Mouse (Mus musculus) thymus, postnatal 10 days (tissue): Measurements from ENCODE around the gene Actrt2.

ENCODE experiments used
- DNase-seq, 2 experiments: peaks; one replicate each; pipeline ENCODE4 v3.0.0; 2021; ENCODE audit warnings: low spot score in 2 of 2

Actrt2 gene

DNA sequence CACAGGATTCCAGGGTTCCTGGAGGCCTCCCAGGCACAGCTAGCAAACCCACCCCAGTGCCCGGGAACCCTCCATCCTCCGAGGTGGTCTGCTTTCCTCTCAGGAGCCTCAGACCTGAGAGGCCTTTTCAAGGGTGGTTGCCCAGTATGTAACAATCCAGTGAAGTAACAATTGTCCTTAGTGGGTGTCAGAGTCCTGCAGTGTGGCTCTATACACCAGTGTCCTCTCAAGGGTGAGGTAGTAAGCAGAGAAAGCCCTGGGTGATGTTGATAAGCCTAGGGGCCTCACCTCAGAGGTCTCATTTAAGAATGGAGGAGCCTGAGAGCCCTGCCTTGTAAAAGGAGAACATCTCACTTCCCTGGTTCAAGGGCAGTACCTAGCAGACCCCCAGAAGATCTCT, at the start of gene Actrt2:
TSS of gene Actrt2 (minus strand) at position 101 of the 400 bp plus-strand sequence.
- DNase-seq = no peak

DNA sequence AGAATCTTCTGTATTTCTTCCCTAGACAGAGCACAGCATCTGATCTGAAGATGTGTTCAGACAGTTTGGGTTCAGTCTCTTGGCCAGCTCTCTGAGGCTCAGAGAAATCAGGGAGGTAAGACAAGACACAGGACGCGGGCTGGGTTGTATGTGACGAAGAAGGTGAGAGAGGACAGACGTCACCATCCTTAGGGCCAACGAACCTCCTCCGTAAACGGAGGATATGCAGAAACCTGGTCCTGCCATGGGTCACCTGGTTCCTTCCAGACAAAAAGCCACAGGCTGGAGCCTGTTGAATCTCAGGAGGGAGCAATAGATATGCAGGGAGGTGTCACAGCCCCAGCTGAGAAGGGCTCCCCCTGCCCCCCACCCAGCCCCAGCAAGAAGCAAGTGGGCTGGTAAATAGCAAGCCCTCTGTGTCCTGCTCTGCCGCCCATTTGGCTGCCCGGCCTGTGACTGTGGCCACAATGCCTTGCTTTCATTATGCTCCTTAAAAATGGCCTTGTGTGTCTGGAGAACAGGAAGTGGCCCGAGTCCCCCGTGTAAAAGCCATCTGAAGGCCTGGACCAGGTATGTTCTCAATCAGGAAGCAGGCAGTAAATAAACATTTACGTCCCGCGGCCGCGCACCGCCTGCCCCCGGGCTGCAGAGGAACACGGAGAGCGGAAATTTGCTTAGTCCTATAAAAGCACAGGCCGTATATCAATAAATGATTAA, 41.9 kb upstream of the Actrt2 start:
- DNase-seq = no peak

DNA sequence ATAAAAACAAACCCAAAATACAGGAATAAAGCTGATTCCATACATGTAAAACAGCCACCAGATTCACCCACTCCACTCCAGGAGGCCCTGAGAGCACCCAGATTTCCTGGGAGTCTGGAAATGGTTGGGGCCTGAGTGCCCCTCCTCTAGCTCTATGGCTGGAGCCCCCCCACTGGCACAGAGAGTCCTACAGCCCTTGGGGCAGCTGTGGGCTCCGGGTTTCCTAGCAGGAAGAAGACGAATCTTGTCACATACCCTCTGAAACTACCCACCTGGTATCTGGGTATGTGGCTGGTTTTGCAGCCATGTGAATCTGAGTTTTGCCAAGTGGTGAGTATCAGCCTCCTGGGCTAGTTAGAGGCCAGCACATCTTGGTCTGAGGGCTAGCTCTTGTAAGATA, 41.1 kb upstream of the Actrt2 start:
- DNase-seq = no peak

DNA sequence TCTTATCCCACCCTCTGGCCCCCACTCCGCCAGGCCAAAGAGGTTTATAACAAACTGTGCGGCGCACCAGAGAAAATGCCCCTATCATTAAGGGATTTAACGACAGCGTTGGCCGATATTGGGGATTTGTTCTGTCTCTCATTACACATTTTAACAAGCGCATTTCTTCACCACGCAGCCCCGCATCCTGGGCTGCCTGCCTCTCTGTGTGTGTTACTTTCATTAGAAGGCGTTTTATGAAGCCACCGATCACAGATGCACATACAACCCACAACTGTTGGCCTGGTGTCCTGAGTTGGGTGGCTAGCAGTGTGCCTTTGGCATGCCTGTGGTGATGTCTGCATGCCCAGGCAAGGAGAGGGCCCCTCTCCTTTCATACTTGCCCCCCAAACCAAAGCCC, 40.6 kb upstream of the Actrt2 start:
- no peak for DNase-seq

DNA sequence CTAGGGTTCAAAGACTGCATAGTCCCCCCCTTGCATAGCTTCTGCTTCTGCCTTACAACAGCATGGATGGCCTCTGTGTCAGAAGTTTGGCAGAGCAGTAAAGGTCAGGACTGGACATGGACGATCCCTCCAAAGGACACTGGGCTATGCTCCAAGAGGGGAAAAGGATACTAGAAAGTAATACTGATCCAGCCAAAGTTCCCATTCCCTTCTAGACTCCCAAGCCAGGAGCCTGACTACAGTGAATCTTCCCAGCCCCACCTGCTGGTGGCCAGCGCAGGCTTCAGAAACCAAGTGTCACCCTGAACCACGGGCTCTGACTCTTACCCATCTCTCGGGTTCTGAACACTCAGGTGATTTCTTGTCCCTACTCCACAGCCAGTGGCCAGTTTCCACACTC, 39.9 kb upstream of the Actrt2 start:
- DNase-seq = no peak

DNA sequence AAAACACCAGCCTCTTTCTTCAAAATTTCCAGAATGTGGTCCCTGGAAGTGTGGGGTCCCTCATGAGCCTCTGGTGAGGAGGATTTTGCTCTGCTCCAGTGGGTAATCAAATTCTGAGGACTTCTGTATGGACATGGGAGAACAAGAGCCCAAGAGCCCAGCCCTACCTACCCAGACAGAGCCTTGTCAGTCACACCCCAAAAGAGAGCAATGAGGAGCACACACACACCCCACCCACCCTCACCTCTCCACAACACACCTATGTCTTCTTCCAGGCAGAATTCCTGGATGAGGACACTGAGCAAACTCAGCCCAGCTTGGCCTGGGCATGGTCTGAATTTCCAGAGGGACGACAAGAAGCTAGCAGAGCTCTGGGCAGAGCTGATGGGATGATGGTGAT, 38.8 kb upstream of the Actrt2 start:
- DNase-seq = no peak

DNA sequence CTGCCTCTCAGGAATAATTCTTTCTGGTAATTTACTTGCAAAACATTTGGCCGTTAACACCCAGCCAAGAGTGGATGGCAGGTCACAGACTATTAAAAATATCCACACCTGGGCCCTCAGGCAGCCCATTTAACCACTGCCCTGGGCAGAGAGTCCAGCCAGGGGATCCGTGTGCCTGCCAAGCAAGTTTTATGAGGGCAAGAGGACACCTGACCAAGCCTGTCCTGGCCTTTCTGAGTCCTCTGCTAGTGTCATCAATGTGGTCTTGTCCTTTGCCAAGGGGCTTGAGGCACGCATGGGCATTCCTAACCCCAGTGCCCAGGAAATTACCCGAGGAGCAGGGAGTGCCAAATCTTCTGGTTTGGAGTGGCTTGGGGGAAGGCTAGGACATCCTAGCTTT, 38.0 kb upstream of the Actrt2 start:
- no peak for DNase-seq

DNA sequence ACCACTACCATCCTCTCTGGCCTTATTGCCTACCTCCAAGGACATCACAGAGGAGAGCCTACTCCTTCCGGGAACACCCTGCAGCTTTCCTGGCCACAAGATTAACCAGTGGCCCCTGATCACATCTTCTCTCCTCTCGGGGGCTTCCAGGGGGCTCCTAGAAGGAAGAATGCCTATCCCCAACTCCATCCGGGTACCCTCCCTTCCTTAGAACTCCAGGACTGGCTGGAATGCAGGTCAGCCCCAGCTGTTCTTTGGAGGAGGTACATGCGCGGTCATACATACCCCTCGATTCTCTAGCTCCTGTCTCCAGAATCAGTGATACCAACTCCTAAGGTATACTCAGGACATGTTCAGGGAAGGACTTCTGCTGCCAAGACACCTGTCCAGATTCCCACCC, 37.4 kb upstream of the Actrt2 start:
- DNase-seq = no peak

DNA sequence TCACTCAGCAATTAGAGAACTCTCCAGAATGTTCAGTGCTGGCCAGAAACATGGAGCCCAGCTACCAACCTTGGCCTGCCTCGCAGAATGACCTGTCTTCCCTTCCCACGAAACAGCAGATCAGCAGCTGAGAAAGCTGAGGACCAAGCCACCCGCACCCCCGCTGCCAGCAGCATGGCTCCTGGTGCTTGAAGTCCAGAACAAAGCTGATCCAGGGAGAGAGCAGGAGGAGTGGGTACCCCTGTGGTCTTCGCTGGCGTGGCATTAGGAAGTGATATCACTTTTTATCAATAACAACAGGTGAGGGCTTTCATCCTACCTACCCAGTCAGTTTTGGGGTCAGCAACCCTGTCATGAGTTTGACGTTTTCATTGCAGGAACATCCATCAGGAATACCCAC, 36.9 kb upstream of the Actrt2 start:
- DNase-seq = no peak

DNA sequence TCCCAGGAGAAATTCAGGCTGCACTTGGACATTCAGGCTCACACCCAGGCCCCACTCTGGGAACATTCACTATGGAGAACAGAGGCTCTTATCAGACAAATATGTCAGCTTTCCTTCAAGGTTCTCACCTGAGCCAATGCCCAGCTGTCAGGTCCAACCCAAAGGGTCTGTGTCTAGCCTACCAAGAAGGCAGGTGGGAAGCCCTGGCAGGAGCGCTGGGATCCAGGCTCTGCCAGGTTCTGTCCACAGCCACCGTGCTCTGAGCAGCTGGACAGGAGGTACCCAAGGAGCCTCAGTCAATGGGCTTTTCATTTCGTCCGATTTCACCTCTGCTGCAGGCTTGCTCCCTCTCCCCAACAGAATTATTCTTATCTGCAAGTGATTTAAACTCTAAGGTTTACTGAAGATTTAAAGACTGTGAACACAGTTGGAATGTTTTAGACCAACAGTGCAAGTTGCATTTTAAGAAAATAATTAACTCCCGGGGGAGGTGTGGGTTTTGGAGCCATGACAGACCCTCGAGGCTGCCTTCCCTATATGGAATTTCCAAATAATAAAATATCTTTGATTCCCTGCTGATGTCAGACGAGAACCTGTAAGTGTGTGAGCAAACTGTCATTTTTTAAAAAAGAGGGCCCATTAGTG, 35.9 kb upstream of the Actrt2 start:
- no peak for DNase-seq

DNA sequence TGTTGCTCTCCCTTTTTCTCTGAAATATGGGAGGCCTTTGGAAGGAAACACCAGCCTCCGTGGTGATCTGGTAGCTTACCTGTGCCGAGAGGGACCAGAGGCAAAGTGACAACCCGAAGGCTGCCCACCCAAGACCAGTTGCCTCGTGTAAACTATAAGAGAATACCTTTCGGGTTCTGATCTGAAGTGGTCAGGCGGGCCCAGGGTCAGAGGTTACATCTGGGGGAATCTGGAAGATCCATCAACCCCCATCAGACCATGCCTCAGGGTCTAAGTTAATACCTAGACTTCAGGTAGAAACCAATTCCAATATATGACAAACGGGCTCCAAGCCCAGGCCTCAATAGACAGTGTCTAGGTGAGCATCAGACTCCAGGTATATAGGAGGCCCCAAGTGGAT, 35.3 kb upstream of the Actrt2 start:
- no peak for DNase-seq

DNA sequence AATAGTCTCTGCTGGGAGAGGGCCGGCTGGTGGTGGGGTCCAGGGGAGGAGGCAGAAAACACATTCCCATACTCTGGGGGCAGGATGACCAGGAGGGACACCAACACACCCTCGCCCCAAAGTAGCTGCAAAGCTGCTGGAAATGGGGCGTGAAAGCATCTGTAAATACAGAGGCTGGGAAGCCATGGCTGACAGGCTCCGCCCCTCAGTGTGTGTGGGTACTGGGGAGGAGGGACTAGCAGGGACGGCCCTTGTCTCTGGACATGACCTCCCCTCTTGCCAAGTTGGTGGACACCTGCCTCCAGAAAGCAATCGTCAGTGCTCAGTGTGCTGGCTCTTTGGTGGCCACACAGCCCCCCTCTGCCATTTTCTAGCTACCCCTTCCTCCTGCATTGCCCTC, 34.5 kb upstream of the Actrt2 start:
- no peak for DNase-seq

DNA sequence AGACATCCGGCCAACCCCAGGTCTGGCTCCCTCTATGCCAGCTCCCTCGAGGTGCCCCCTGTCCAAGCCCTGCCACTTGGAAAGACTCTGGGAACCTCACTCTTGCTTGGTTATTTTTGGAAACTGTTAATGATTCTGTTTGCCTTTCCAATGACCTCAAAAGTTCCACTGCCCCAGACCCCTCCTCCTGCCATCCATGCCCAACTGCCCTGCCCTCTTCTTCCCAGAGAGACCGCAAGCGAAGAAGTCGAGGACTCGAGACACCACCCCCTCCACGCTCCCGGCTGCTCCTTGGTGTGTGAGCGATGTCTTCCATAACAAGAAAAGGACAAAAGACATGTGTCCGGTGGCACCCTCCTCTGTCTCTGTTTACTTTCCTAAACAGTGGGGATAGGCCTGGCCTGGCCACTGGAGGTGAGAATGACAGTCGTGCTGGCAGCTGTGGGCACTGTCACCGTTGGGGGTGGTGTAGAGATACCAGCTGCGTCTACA, 33.3 kb upstream of the Actrt2 start:
- DNase-seq = no peak

DNA sequence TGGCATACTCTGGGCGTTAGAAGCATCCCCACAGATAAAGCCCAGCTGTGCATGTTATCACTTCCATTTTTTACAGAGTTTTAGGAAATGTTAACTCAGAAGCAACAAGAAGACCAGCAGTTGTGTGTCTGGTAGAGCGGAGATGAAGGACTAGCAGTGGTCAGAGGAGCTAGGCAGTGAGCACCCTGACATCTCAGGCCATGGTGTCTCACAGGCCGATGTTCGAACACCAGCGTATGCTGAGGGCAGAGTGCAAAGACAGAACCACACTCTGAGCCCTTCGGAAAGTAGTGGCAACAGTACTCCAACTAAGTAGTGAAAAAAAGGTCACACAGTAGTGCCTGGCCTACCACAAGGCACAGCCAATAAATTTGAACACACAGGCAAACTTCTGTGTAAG, 32.8 kb upstream of the Actrt2 start:
- no peak for DNase-seq

DNA sequence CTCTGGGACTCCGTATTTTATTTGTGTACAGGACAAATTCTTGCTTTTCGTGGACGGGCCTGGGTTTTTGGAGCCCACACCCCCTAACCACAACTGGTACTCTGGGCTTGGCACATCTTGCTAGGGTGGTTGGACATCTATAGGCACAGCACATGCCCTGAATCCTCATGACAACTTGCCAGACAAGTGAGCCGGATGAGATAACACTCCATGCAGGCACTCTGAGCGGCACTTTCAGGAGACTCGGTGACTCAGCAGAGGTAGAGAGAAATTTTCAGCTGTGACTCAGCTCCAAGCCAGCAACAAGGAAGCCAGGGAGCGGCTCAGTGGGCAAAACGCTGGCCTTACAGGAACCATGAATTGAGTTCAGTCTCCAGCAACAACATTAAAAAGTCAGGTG, 31.6 kb upstream of the Actrt2 start:
- DNase-seq = no peak

DNA sequence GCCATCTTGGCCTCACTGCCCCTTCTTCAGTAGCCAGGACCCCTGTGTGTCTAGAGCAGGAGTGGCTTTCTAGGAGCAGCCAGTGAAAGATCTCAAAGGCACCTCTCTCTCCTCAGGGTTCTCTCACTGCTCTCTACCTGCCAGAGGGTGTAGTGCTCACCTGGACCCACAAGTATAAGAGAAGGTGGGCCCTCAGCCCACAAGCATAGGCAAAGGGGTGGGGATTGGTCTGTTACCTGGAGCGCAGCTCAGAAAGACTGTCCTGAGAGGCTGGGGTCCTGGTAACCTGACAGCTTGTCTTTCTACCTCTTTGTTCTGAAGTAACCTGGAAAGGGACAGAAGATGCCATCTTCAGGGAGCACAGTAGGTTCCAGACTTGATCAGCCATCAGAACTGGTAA, 31.0 kb upstream of the Actrt2 start:
- DNase-seq = no peak

DNA sequence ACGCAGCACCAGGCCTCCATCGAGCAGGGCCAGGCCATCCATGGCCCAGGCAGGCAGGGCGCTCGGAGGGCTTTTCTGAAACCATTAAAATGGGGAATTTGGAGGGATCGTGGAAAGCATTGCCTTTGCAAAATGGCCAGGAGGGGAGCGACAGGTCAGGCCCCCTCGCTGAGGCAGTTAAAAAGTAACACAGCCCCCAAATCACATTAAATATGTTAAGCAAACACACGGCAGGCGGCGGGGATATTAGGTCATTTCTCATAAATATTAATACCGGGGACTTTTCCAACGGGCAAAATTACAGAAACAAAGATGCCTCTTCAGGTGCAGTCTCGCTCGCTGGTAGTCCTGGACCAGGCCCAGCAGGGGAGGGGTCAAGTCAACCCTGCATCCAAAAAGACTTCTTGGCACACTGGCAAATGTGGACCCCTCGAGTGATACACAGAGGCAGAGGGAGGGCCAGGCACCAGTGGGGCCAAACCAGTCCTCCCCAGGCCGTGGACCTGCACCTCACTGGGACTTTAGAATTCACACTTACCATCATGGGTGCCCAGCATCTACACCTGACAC, 30.4 kb upstream of the Actrt2 start:
- no peak for DNase-seq

DNA sequence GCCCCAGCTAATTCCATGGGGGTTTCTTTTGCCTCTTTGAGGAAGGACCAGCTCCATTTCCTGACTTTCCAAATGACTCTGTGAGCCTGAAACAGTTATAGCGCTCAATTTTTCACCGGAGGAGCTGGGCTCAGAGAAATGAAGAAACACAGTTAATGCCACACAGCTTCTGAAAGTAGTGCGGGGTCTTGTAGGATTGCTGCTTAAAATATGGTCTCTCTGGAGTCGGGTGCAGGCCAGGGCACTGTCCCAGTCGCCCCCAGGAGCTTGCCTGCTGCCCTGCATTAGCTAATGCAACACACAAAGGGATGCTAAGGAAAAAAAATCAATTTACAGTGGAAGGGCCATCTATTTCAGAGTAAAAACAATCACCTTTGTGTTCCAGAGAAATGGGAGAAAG, 29.8 kb upstream of the Actrt2 start:
- DNase-seq = no peak

DNA sequence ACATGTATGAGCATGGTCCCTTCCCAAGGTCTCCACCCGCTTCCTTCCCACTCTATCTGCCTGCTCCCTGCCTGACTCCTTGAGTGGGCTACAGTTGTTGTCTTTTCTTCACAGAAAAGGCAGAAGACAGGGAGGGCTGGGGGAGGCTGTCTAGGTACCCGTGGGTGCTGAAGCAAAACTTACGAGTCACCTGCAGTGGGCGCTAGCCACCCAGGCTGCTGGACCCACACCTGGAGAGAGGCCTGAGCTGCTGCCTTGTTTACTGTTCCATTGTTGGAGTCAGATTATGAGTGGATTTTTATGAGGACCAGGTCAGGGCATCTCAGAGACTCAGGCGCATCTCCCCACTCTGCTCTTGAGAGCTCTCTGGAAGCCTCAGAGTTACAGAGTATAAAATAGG, 28.9 kb upstream of the Actrt2 start:
- DNase-seq = no peak

DNA sequence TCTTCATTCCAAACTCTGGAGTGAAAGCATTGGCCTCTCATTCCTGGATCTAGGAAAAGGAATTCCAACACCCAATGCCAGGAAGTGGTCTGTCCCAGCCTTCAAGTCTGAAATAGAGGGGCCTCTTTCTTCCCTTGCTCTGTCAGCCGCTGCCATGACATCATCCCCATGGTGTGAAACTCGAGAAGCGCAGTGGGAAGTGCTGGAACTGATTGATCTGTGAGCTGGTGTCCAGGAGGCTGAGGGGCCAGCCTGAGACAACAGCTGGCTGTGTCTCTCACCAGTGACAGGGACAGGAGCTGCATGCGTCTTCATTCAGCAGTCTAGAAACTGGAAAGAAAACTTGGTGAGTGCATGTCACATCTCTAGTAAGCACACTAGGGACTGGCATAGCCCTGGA, 28.5 kb upstream of the Actrt2 start:
- no peak for DNase-seq

DNA sequence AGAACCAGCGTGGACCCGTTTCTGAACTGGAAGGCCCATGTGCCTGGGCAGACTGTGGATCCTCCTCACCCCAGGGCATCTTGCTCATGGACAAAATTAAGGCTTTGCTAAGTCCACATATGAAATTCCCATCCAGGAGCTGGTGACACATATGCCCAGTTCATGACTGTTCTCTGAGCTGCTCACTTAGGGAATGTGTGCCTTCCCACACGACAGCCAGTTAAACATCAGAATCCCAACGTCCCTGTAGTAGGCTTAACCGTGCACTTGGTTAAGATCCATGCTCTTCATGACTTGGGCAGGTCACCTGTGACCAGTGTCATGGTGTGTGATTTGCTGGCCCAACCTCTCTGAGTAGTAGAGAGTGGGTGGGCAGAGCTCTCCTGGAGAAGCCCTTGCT, 26.7 kb upstream of the Actrt2 start:
- no peak for DNase-seq

DNA sequence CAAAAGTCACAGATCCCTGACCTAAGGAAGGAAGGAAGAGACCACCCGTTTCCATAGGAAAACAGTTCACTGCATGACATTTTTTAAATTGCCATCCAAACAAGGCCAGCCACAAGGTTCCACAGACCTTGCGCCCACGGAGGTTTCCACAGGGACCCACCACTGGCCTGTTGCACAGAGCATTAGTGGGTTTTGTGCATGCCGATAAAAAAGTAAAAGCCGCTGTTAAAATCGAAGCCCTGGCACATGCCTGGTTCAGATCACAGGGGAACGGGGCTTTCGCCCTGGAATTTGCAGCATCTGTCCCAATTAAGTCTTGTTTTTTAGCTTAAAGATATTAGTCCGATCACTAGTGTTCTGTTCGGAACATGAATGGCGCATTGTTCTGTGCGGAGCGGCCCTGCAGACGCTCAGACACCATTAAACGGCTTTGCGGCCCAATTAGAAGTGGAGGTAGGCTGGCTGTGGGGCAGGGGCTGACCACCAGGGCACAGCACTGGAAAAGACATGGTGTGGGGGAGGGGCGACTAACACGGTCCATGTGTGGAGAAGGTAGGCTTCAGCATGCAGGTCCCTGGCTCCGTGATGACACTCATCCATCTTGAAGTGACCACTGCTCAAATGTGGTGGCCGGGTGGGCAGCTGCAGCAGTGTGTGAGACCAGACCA, 25.8 kb upstream of the Actrt2 start:
- no peak for DNase-seq
